Mouse (Mus musculus): Measurements from ENCODE around the gene Camta1.
"Not testable (repeated sequence)": the region's sequence is repeated elsewhere in the genome, so short reads cannot be mapped to it uniquely, and the experiment has no call there.

Gene Camta1

GRCm38 (mm10) chr4:150896896-150897624 lies 964.6 kb downstream of the Camta1 start:
- no peak for DNase-seq (ENCODE audit: low read depth)

GRCm38 (mm10) chr4:150894718-150895501 lies 966.8 kb downstream of the Camta1 start:
- DNase-seq (ENCODE audit: low read depth) = no peak

- DNase-seq (ENCODE audit: low read depth) = no peak
Measured at GRCm38 (mm10) chr4:150891308-150891707, 970.4 kb downstream of the Camta1 start.

- no peak for DNase-seq (ENCODE audit: low read depth)
Measured at GRCm38 (mm10) chr4:150889955-150890315, 971.7 kb downstream of the Camta1 start.

- no peak for DNase-seq (ENCODE audit: low read depth)
Measured at GRCm38 (mm10) chr4:150889273-150889954, 972.3 kb downstream of the Camta1 start.

GRCm38 (mm10) chr4:150888492-150888891 lies 973.2 kb downstream of the Camta1 start:
- DNase-seq (ENCODE audit: low read depth) = no peak

GRCm38 (mm10) chr4:150887903-150888302 lies 973.8 kb downstream of the Camta1 start:
- no peak for DNase-seq (ENCODE audit: low read depth)

- DNase-seq (ENCODE audit: low read depth) = no peak
Measured at GRCm38 (mm10) chr4:150882632-150883031, 979.0 kb downstream of the Camta1 start.

- DNase-seq (ENCODE audit: low read depth) = no peak
Measured at GRCm38 (mm10) chr4:150880364-150880763, 981.3 kb downstream of the Camta1 start.

- no peak for DNase-seq (ENCODE audit: low read depth)
Measured at GRCm38 (mm10) chr4:150879631-150880030, 982.0 kb downstream of the Camta1 start.

GRCm38 (mm10) chr4:150875393-150875792 lies 986.3 kb downstream of the Camta1 start:
- no peak for DNase-seq (ENCODE audit: low read depth)

GRCm38 (mm10) chr4:150874416-150874815 lies 987.3 kb downstream of the Camta1 start:
- not testable (repeated sequence) for DNase-seq (ENCODE audit: low read depth)

- no peak for DNase-seq (ENCODE audit: low read depth)
Measured at GRCm38 (mm10) chr4:150872681-150873080, 989.0 kb downstream of the Camta1 start.

- no peak for DNase-seq (ENCODE audit: low read depth)
Measured at GRCm38 (mm10) chr4:150872139-150872651, 989.5 kb downstream of the Camta1 start.

- no peak for DNase-seq (ENCODE audit: low read depth)
Measured at GRCm38 (mm10) chr4:150871392-150872138, 990.1 kb downstream of the Camta1 start.

- DNase-seq (ENCODE audit: low read depth) = no peak
Measured at GRCm38 (mm10) chr4:150870963-150871391, 990.7 kb downstream of the Camta1 start.

- no peak for DNase-seq (ENCODE audit: low read depth)
Measured at GRCm38 (mm10) chr4:150869276-150870197, 992.1 kb downstream of the Camta1 start.

GRCm38 (mm10) chr4:150868859-150869258 lies 992.8 kb downstream of the Camta1 start:
- DNase-seq (ENCODE audit: low read depth) = no peak

GRCm38 (mm10) chr4:150868161-150868560 lies 993.5 kb downstream of the Camta1 start:
- DNase-seq (ENCODE audit: low read depth) = no peak

All from induced T-regulatory cell, adult 2 months (primary cell).